Mouse (Mus musculus) 3134 (cell line): ENCODE results near the gene Pnma5.
"Not testable (repeated sequence)": the region's sequence is repeated elsewhere in the genome, so short reads cannot be mapped to it uniquely, and the experiment has no call there.

Experiments
- DNase-seq: peaks from one replicate; pipeline ENCODE4 v3.0.0-alpha.2; 2011; ENCODE audit warnings: low spot score; ENCODE audit not compliant: insufficient read length; ENCODE audit errors: extremely low read depth

The Pnma5 gene

GRCm38 (mm10) chrX:73037003-73037402, at the start of gene Pnma5:
Gene Pnma5, minus strand, starts transcription at chrX:73037103.
- DNase-seq: no peak

- DNase-seq: not testable (repeated sequence)
These were observed 45.6 kb upstream of the Pnma5 start, which contains the start of gene Xlr4a for GRCm38 (mm10) chrX:73082267-73083055. Gene Xlr4a, minus strand, starts transcription at chrX:73082478.

GRCm38 (mm10) chrX:73066765-73067312, 29.9 kb upstream of the Pnma5 start:
- not testable (repeated sequence) for DNase-seq

GRCm38 (mm10) chrX:73064415-73064793, 27.5 kb upstream of the Pnma5 start, which contains the start of gene Pnma3:
Gene Pnma3, plus strand, starts transcription at chrX:73064787.
- no peak for DNase-seq

- DNase-seq: no peak
These were observed 26.9 kb upstream of the Pnma5 start for GRCm38 (mm10) chrX:73063512-73064414.

GRCm38 (mm10) chrX:73062323-73062722, 25.4 kb upstream of the Pnma5 start:
- DNase-seq: no peak

GRCm38 (mm10) chrX:73061528-73061927, 24.6 kb upstream of the Pnma5 start:
- no peak for DNase-seq

- peak; percentile 76 for DNase-seq
These were observed 17.1 kb upstream of the Pnma5 start for GRCm38 (mm10) chrX:73053860-73054563.

GRCm38 (mm10) chrX:73039666-73040065, 2.8 kb upstream of the Pnma5 start:
- DNase-seq: peak; percentile 41

GRCm38 (mm10) chrX:73038831-73039230, 1.9 kb upstream of the Pnma5 start:
- DNase-seq: no peak

GRCm38 (mm10) chrX:73012846-73013245, 24.1 kb downstream of the Pnma5 start:
- DNase-seq: no peak

- peak; percentile 80 for DNase-seq
These were observed 29.1 kb downstream of the Pnma5 start for GRCm38 (mm10) chrX:73007597-73008479.

GRCm38 (mm10) chrX:73005678-73006077, 31.2 kb downstream of the Pnma5 start:
- DNase-seq: no peak

GRCm38 (mm10) chrX:73003110-73003509, 33.8 kb downstream of the Pnma5 start:
- no peak for DNase-seq

GRCm38 (mm10) chrX:72995542-72995941, 41.4 kb downstream of the Pnma5 start:
- DNase-seq: no peak

GRCm38 (mm10) chrX:72992291-72992919, 44.5 kb downstream of the Pnma5 start:
- no peak for DNase-seq

GRCm38 (mm10) chrX:72990581-72990980, 46.3 kb downstream of the Pnma5 start:
- no peak for DNase-seq

GRCm38 (mm10) chrX:72988431-72988830, 48.5 kb downstream of the Pnma5 start:
- no peak for DNase-seq

- no peak for DNase-seq
These were observed 49.4 kb downstream of the Pnma5 start for GRCm38 (mm10) chrX:72987520-72987905.
